Mouse (Mus musculus) brain, embryonic 14.5 days (tissue): Measurements from ENCODE around the gene Clec12b.

Experiments used
- CTCF ChIP-seq: fragments of 200-500 bp; IDR thresholded peaks from 2 replicates; pipeline ENCODE4 v1.5.1; 2012; ENCODE audit warnings: inconsistent platforms, mild to moderate bottlenecking, moderate library complexity, borderline replicate concordance; ENCODE audit not compliant: insufficient read depth, insufficient read length; ENCODE audit errors: extremely low read depth
- POLR2A ChIP-seq: fragments of 200-500 bp; IDR thresholded peaks from 2 replicates; pipeline ENCODE4 v1.6.1; 2012; ENCODE audit warnings: mild to moderate bottlenecking, inconsistent platforms, borderline replicate concordance; ENCODE audit not compliant: poor library complexity, insufficient read depth, insufficient read length, severe bottlenecking; ENCODE audit errors: extremely low read depth

GRCm38 (mm10) chr6:129434239-129434638, 48.6 kb upstream of the Clec12b start:
- no peak for TF ChIP-seq CTCF
- TF ChIP-seq POLR2A, result no peak
